Mouse (Mus musculus): ENCODE measurements around the gene Arntl2. TPM values are rescaled to one million over a fixed set of nuclear protein-coding genes. Genes with fewer than 3 reads are reported as not detected.

Gene Arntl2
- total RNA-seq, 2 experiments from 2014 or later = 3.6 to 3.7 TPM

Other genes with a start within 250 kb of the Arntl2 start
- 10 to 100 TPM; 78.4 to 79.2 TPM for gene Fgfr1op2, start 218.9 kb upstream of the Arntl2 start, total RNA-seq (2021)
- gene Ints13, start 218.2 kb upstream of the Arntl2 start, total RNA-seq (2021) = 10 to 100 TPM; 38.6 to 46.6 TPM
- gene Med21, start 153.5 kb upstream of the Arntl2 start, total RNA-seq (2021) = 10 to 100 TPM; 60.3 to 69.7 TPM
- 10 to 100 TPM; 59.8 to 66.3 TPM for gene Tm7sf3, start 153.2 kb upstream of the Arntl2 start, total RNA-seq (2021)
- gene Stk38l, start 71.1 kb upstream of the Arntl2 start, total RNA-seq (2021) = 10 to 100 TPM; 13.7 to 17.4 TPM
- gene Smco2, start 54.0 kb downstream of the Arntl2 start, total RNA-seq (2021) = not detected
- gene Ppfibp1, start 92.4 kb downstream of the Arntl2 start, total RNA-seq (2021) = 100 to 1,000 TPM; 146 to 152 TPM
- gene 1700034J05Rik, start 158.4 kb downstream of the Arntl2 start, total RNA-seq (2021) = not detected
- 1 to 10 TPM; 2.1 to 2.6 TPM for gene Rep15, start 236.5 kb downstream of the Arntl2 start, total RNA-seq (2021)
- 100 to 1,000 TPM; 105 to 109 TPM for gene Mrps35, start 246.7 kb downstream of the Arntl2 start, total RNA-seq (2021)

All from adrenal gland, postnatal 4 days (tissue).